Mouse (Mus musculus) right cerebral cortex, postnatal 4 days (tissue): ENCODE measurements around the gene Rab5if.
"Not testable (repeated sequence)": the region's sequence is repeated elsewhere in the genome, so short reads cannot be mapped to it uniquely, and the experiment has no call there.

ENCODE experiments used
- DNase-seq: peaks from one replicate; pipeline ENCODE4 v3.0.0-alpha.2; 2022

Rab5if gene

GRCm38 (mm10) chr2:156856311-156856710 lies 6.6 kb upstream of the Rab5if start:
- DNase-seq, result no peak

GRCm38 (mm10) chr2:156857385-156857791 lies 5.5 kb upstream of the Rab5if start:
- DNase-seq, result no peak

- DNase-seq, result no peak
Observed at GRCm38 (mm10) chr2:156857835-156858234, 5.1 kb upstream of the Rab5if start, which contains the start of gene 4930518I15Rik. Gene 4930518I15Rik (minus strand): TSS chr2:156857946.

GRCm38 (mm10) chr2:156858671-156859070 lies 4.3 kb upstream of the Rab5if start:
- DNase-seq, result no peak

GRCm38 (mm10) chr2:156862041-156862717 lies 749 bp upstream of the Rab5if start:
- peak; percentile 36 for DNase-seq

GRCm38 (mm10) chr2:156863487-156864160 lies 696 bp downstream of the Rab5if start:
- no peak for DNase-seq

GRCm38 (mm10) chr2:156864481-156864880 lies 1.6 kb downstream of the Rab5if start:
- DNase-seq, result no peak

- no peak for DNase-seq
Observed at GRCm38 (mm10) chr2:156868994-156869393, 6.1 kb downstream of the Rab5if start.

- DNase-seq, result no peak
Observed at GRCm38 (mm10) chr2:156869554-156869953, 6.6 kb downstream of the Rab5if start.

GRCm38 (mm10) chr2:156870519-156870918 lies 7.6 kb downstream of the Rab5if start:
- DNase-seq, result no peak

GRCm38 (mm10) chr2:156873629-156874028 lies 10.7 kb downstream of the Rab5if start:
- peak; percentile 57 for DNase-seq

GRCm38 (mm10) chr2:156874047-156874759 lies 11.3 kb downstream of the Rab5if start:
- DNase-seq, result no peak

GRCm38 (mm10) chr2:156874760-156875510 lies 12.0 kb downstream of the Rab5if start:
- no peak for DNase-seq

GRCm38 (mm10) chr2:156877726-156878125 lies 14.8 kb downstream of the Rab5if start:
- DNase-seq, result no peak

- DNase-seq, result no peak
Observed at GRCm38 (mm10) chr2:156879541-156879940, 16.6 kb downstream of the Rab5if start.

- no peak for DNase-seq
Observed at GRCm38 (mm10) chr2:156882431-156883001, 19.6 kb downstream of the Rab5if start.

GRCm38 (mm10) chr2:156884396-156885211 lies 21.7 kb downstream of the Rab5if start:
- no peak for DNase-seq

GRCm38 (mm10) chr2:156885666-156886065 lies 22.7 kb downstream of the Rab5if start:
- DNase-seq, result not testable (repeated sequence)

GRCm38 (mm10) chr2:156886084-156886631 lies 23.2 kb downstream of the Rab5if start:
- DNase-seq, result no peak

- no peak for DNase-seq
Observed at GRCm38 (mm10) chr2:156887017-156887416, 24.1 kb downstream of the Rab5if start, which contains the start of gene Sla2. Gene Sla2 (minus strand): TSS chr2:156887192.

- no peak for DNase-seq
Observed at GRCm38 (mm10) chr2:156888490-156888889, 25.6 kb downstream of the Rab5if start.
